Mouse (Mus musculus) megakaryocyte, embryonic 14.5 days (primary cell): ENCODE measurements at regions not wholly inside any gene's neighbourhood (a gene's known extent, or its start where the extent isn't known, plus 50 kb on each side); places are given as distances from the start of the nearest gene placed in this dataset.

Source experiments
- FLI1 ChIP-seq: IDR thresholded peaks from 2 replicates; pipeline ENCODE4 v1.6.1; 2012; ENCODE audit warnings: low read length, inconsistent platforms, mixed read lengths
- GATA1 ChIP-seq: IDR thresholded peaks from 3 replicates; pipeline ENCODE4 v1.6.1; 2012; ENCODE audit warnings: mixed read lengths, low read length, inconsistent platforms, borderline replicate concordance

DNA sequence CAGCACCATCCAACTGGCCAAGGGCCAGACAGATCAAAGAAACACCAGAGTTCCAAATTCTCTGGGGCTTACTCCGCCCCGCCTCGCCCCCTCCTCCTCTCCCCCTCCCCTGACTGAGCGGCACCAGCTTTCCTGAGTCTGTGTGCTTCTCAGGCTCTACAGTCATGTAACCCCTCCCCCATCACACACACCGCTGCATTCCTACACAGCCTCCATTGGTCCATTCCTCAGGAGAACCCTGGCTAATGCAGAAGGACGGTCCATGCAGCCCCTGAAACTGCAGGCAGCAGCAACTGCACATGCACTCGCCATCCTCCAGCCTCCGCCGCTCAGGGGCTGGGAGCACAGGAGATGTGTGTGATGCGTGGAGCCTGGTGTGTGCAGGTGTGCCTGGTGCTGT is 90.6 kb upstream of the Slc22a12 start:
- TF ChIP-seq FLI1 (no peak), GATA1 (no peak)
